Mouse (Mus musculus): Measurements from ENCODE around the gene H2-M9. TPM values are rescaled to one million over a fixed set of nuclear protein-coding genes. Genes with fewer than 3 reads are reported as not detected.

H2-M9 gene
- not detected in 2 replicates for polyA plus RNA-seq (2012; rRNA removed)

GRCm38 (mm10) chr17:36642566-36642965, at the start of gene H2-M9:
Gene H2-M9 (minus strand): TSS chr17:36642666.

GRCm38 (mm10) chr17:36672119-36672518, 29.7 kb upstream of the H2-M9 start, which contains the start of gene H2-M1:
Gene H2-M1 (minus strand): TSS chr17:36672219.

Other genes with a start within 250 kb of the H2-M9 start
- gene H2-M10.4, start 180.3 kb downstream of the H2-M9 start, polyA plus RNA-seq (2012; rRNA removed): not detected in 2 replicates
- not detected in 2 replicates for gene H2-M11, start 95.6 kb downstream of the H2-M9 start, polyA plus RNA-seq (2012; rRNA removed)
- gene H2-M1, start 29.6 kb upstream of the H2-M9 start, polyA plus RNA-seq (2012; rRNA removed): not detected in 2 replicates
- gene H2-M10.5, start 130.2 kb upstream of the H2-M9 start, polyA plus RNA-seq (2012; rRNA removed): not detected in 2 replicates
- gene H2-M10.6, start 169.5 kb upstream of the H2-M9 start, polyA plus RNA-seq (2012; rRNA removed): not detected in 2 replicates
- 9.8 and 11.9 TPM in 2 replicates for gene Trim26, start 194.5 kb upstream of the H2-M9 start, polyA plus RNA-seq (2012; rRNA removed)
- gene Trim15, start 224.5 kb upstream of the H2-M9 start, polyA plus RNA-seq (2012; rRNA removed): 0.23 and 0.24 TPM in 2 replicates
- gene Trim10, start 226.9 kb upstream of the H2-M9 start, polyA plus RNA-seq (2012; rRNA removed): not detected in 2 replicates
- gene Trim40, start 247.5 kb upstream of the H2-M9 start, polyA plus RNA-seq (2012; rRNA removed): 0.14 and 0.38 TPM in 2 replicates

All from stomach, adult 2 months (tissue).